Mouse (Mus musculus): ENCODE results near the gene Etv5. TPM values are rescaled to one million over a fixed set of nuclear protein-coding genes. Genes with fewer than 3 reads are reported as not detected.

Gene Etv5
- total RNA-seq, 2 experiments from 2014 or later, result 0.96 to 2.2 TPM

GRCm38 (mm10) chr16:22430211-22430951 is 9.1 kb downstream of the Etv5 start:
- ATAC-seq (ENCODE audit: poor library complexity, severe bottlenecking), result no peak

- ATAC-seq (ENCODE audit: poor library complexity, severe bottlenecking), result no peak
Observed at GRCm38 (mm10) chr16:22429377-22429776, 10.1 kb downstream of the Etv5 start.

GRCm38 (mm10) chr16:22428853-22429341 is 10.6 kb downstream of the Etv5 start:
- no peak for ATAC-seq (ENCODE audit: poor library complexity, severe bottlenecking)

GRCm38 (mm10) chr16:22426866-22427265 is 12.7 kb downstream of the Etv5 start:
- ATAC-seq (ENCODE audit: poor library complexity, severe bottlenecking), result no peak

GRCm38 (mm10) chr16:22422256-22422655 is 17.3 kb downstream of the Etv5 start:
- ATAC-seq (ENCODE audit: poor library complexity, severe bottlenecking), result no peak

GRCm38 (mm10) chr16:22417931-22418330 is 21.6 kb downstream of the Etv5 start:
- no peak for ATAC-seq (ENCODE audit: poor library complexity, severe bottlenecking)

- ATAC-seq (ENCODE audit: poor library complexity, severe bottlenecking), result no peak
Observed at GRCm38 (mm10) chr16:22417044-22417443, 22.5 kb downstream of the Etv5 start.

- ATAC-seq (ENCODE audit: poor library complexity, severe bottlenecking), result no peak
Observed at GRCm38 (mm10) chr16:22416140-22416848, 23.2 kb downstream of the Etv5 start.

- no peak for ATAC-seq (ENCODE audit: poor library complexity, severe bottlenecking)
Observed at GRCm38 (mm10) chr16:22414205-22414754, 25.2 kb downstream of the Etv5 start.

GRCm38 (mm10) chr16:22412459-22413229 is 26.9 kb downstream of the Etv5 start:
- ATAC-seq (ENCODE audit: poor library complexity, severe bottlenecking), result no peak

GRCm38 (mm10) chr16:22411764-22412163 is 27.8 kb downstream of the Etv5 start:
- ATAC-seq (ENCODE audit: poor library complexity, severe bottlenecking), result no peak

GRCm38 (mm10) chr16:22410000-22410399 is 29.5 kb downstream of the Etv5 start:
- ATAC-seq (ENCODE audit: poor library complexity, severe bottlenecking), result no peak

- ATAC-seq (ENCODE audit: poor library complexity, severe bottlenecking), result no peak
Observed at GRCm38 (mm10) chr16:22408642-22409360, 30.7 kb downstream of the Etv5 start.

- ATAC-seq (ENCODE audit: poor library complexity, severe bottlenecking), result no peak
Observed at GRCm38 (mm10) chr16:22406747-22407146, 32.8 kb downstream of the Etv5 start.

GRCm38 (mm10) chr16:22406050-22406449 is 33.5 kb downstream of the Etv5 start:
- no peak for ATAC-seq (ENCODE audit: poor library complexity, severe bottlenecking)

- no peak for ATAC-seq (ENCODE audit: poor library complexity, severe bottlenecking)
Observed at GRCm38 (mm10) chr16:22405492-22405891, 34.0 kb downstream of the Etv5 start.

- no peak for ATAC-seq (ENCODE audit: poor library complexity, severe bottlenecking)
Observed at GRCm38 (mm10) chr16:22403715-22404114, 35.8 kb downstream of the Etv5 start.

- no peak for ATAC-seq (ENCODE audit: poor library complexity, severe bottlenecking)
Observed at GRCm38 (mm10) chr16:22402600-22402999, 36.9 kb downstream of the Etv5 start.

GRCm38 (mm10) chr16:22400226-22400625 is 39.3 kb downstream of the Etv5 start:
- ATAC-seq (ENCODE audit: poor library complexity, severe bottlenecking), result no peak

GRCm38 (mm10) chr16:22398784-22399453 is 40.6 kb downstream of the Etv5 start:
- peak; percentile 99 for ATAC-seq (ENCODE audit: poor library complexity, severe bottlenecking)

All from megakaryocyte, adult 5-6 weeks (primary cell).